Mouse (Mus musculus) cortical plate, adult 2 months (tissue): Measurements from ENCODE around the gene Tnrc18.

Experiments used
- CTCF ChIP-seq: fragments of 200-500 bp; IDR thresholded peaks from 2 replicates; pipeline ENCODE4 v1.5.1; 2011; ENCODE audit warnings: mild to moderate bottlenecking, control low read depth, low read length; ENCODE audit not compliant: insufficient read depth; ENCODE audit errors: extremely low read depth
- POLR2A ChIP-seq: fragments of 200-500 bp; IDR thresholded peaks from 2 replicates; pipeline ENCODE4 v1.6.1; 2011; ENCODE audit warnings: mild to moderate bottlenecking, low read length, control low read depth; ENCODE audit not compliant: insufficient read depth; ENCODE audit errors: extremely low read depth

GRCm38 (mm10) chr5:142762082-142762807, 55.2 kb downstream of the Tnrc18 start:
- TF ChIP-seq CTCF, result no peak
- TF ChIP-seq POLR2A, result no peak
